In genomic region chr6:87582456-87582855, GRCm38 (mm10) we compare ENCODE assay signal across 8 mouse cellular contexts. TPM values are rescaled to one million over a fixed set of nuclear protein-coding genes. Genes with fewer than 3 reads are reported as not detected.
DNase-seq lines count a peak whose midpoint lies in the region; ATAC-seq and TF ChIP-seq lines count a peak whose summit lies in the region.

No protein-coding gene starts in this region.

- intact Hi-C loops in left cerebral cortex, postnatal 14 days (cut with DNase I): no loop called here

- no peaks in the 10 kb centered on the region for H3K9me3 ChIP-seq in limb, embryonic 14.5 days (ENCODE audit: control insufficient read depth, low read length)
- H3K9me3 ChIP-seq in stomach, embryonic 16.5 days (replicated peaks; ENCODE audit: control insufficient read depth, low read length): no peaks in the 10 kb centered on the region

- no peak overlapping the region for H3K9ac ChIP-seq in limb, embryonic 14.5 days (ENCODE audit: low read depth, low read length, severe bottlenecking)
- H3K9ac ChIP-seq in stomach, embryonic 16.5 days (ENCODE audit: low read length): no peak overlapping the region

- peak; percentile 25 to 32 for DNase-seq in spleen, postnatal 10 days (ENCODE audit: low spot score in 2 of 2)
- DNase-seq in spleen, adult 18-20 months: no peak
- DNase-seq in heart, adult 18-20 months: peak; percentile 58 to 65
- DNase-seq in limb, embryonic 14.5 days (ENCODE audit: low spot score): peak; percentile 41
- no peak for DNase-seq in cerebellum, postnatal 4 days (ENCODE audit: low spot score in 2 of 2)
- DNase-seq in left cerebral cortex, postnatal 14 days (ENCODE audit: low spot score in 2 of 2): no peak
- DNase-seq in spleen, adult 12 weeks (ENCODE audit: low spot score): no peak

- TF ChIP-seq POLR2A in limb, embryonic 14.5 days (IDR thresholded peaks at IDR 0.05; ENCODE audit: borderline replicate concordance, extremely low read depth, insufficient read depth, insufficient read length): no peak

- H3K4me3 ChIP-seq in limb, embryonic 14.5 days (replicated peaks; ENCODE audit: low read length): no peak overlapping the region
- H3K4me3 ChIP-seq in stomach, embryonic 16.5 days (replicated peaks; ENCODE audit: low read length): no peak overlapping the region

- H3K4me2 ChIP-seq in limb, embryonic 14.5 days (replicated peaks; ENCODE audit: low read depth, low read length, severe bottlenecking): no peak overlapping the region
- no peak overlapping the region for H3K4me2 ChIP-seq in stomach, embryonic 16.5 days (ENCODE audit: low read depth, low read length)

- no peaks in the 10 kb centered on the region for H3K27me3 ChIP-seq in limb, embryonic 14.5 days (ENCODE audit: control insufficient read depth, insufficient read depth, low read length)
- H3K27me3 ChIP-seq in stomach, embryonic 16.5 days (ENCODE audit: control insufficient read depth, insufficient read depth, low read length): no peaks in the 10 kb centered on the region

- H3K36me3 ChIP-seq in limb, embryonic 14.5 days (ENCODE audit: control insufficient read depth, insufficient read depth, low read length): no peaks in the 10 kb centered on the region
- no peaks in the 10 kb centered on the region for H3K36me3 ChIP-seq in stomach, embryonic 16.5 days (ENCODE audit: control insufficient read depth, insufficient read depth, low read length)

- peaks cover 9% of the 10 kb centered on the region; the same call in 1 of the 2 replicates for H3K4me1 ChIP-seq in limb, embryonic 14.5 days (ENCODE audit: control insufficient read depth, insufficient read depth, low read length)
- peaks cover 7% of the 10 kb centered on the region; the same call in 1 of the 2 replicates for H3K4me1 ChIP-seq in stomach, embryonic 16.5 days (ENCODE audit: control insufficient read depth, insufficient read depth, low read length)

- ATAC-seq in limb, embryonic 14.5 days (ENCODE audit: low FRiP score, low read depth): no peak
- ATAC-seq in stomach, embryonic 16.5 days (ENCODE audit: insufficient read depth, low FRiP score): peak; percentile 89

- WGBS in limb, embryonic 14.5 days: 52% methylated on average over 6 of the region's 6 CpGs
- 32% methylated on average over 6 of the region's 6 CpGs for WGBS in stomach, embryonic 16.5 days

- H3K27ac ChIP-seq in limb, embryonic 14.5 days (replicated peaks; ENCODE audit: low read depth, low read length): 0 out of 2 replicates have a peak overlapping the region, but pooled peaks have one; percentile 26
- H3K27ac ChIP-seq in stomach, embryonic 16.5 days (ENCODE audit: low read length): peak overlapping the region; percentile 75

RNA-seq across cellular contexts. Expression of gene Prokr1, which starts 8.1 kb away (rescaled TPM):
- under 1 TPM; 0.46 to 0.69 TPM for total RNA-seq in heart, adult 18-20 months (2021)
- polyA plus RNA-seq in limb, embryonic 14.5 days (2012; rRNA removed): 5.1 and 5.7 TPM in 2 replicates
- polyA plus RNA-seq in limb, embryonic 14.5 days (2014; fragmentation: Nextera tagmentation; extraction: Ambion mirVana): 4.4 and 4.7 TPM in 2 replicates
- polyA plus RNA-seq in stomach, embryonic 16.5 days (2015; fragmentation: Nextera tagmentation; extraction: Ambion mirVana): 3.2 and 3.3 TPM in 2 replicates
- total RNA-seq in left cerebral cortex, postnatal 14 days (2021): under 1 TPM; 0.32 to 0.92 TPM

RNA-seq across cellular contexts. Expression of gene Arhgap25, which starts 49.4 kb away (rescaled TPM):
- 1 to 10 TPM; 4.5 to 4.7 TPM for total RNA-seq in heart, adult 18-20 months (2021)
- polyA plus RNA-seq in limb, embryonic 14.5 days (2012; rRNA removed): 2.6 and 3.2 TPM in 2 replicates
- 6.4 and 6.8 TPM in 2 replicates for polyA plus RNA-seq in limb, embryonic 14.5 days (2014; fragmentation: Nextera tagmentation; extraction: Ambion mirVana)
- polyA plus RNA-seq in stomach, embryonic 16.5 days (2015; fragmentation: Nextera tagmentation; extraction: Ambion mirVana): 6.4 and 8.2 TPM in 2 replicates
- 10 to 100 TPM in 1 of 2 experiments, 1 to 10 TPM in 1; 7.9 to 11.0 TPM for total RNA-seq in left cerebral cortex, postnatal 14 days (2021)

Comparison
In these comparisons a context has a peak if more than half of its experiments do, and no peak if none do; other contexts are left out.
1. DNase-seq: peak in spleen, postnatal 10 days (2 of 2), heart, adult 18-20 months (2 of 2) and limb, embryonic 14.5 days (single experiment); none in spleen, adult 18-20 months (0 of 2), cerebellum, postnatal 4 days (0 of 2), left cerebral cortex, postnatal 14 days (0 of 2) and spleen, adult 12 weeks (single experiment).